In the genomic region with DNA sequence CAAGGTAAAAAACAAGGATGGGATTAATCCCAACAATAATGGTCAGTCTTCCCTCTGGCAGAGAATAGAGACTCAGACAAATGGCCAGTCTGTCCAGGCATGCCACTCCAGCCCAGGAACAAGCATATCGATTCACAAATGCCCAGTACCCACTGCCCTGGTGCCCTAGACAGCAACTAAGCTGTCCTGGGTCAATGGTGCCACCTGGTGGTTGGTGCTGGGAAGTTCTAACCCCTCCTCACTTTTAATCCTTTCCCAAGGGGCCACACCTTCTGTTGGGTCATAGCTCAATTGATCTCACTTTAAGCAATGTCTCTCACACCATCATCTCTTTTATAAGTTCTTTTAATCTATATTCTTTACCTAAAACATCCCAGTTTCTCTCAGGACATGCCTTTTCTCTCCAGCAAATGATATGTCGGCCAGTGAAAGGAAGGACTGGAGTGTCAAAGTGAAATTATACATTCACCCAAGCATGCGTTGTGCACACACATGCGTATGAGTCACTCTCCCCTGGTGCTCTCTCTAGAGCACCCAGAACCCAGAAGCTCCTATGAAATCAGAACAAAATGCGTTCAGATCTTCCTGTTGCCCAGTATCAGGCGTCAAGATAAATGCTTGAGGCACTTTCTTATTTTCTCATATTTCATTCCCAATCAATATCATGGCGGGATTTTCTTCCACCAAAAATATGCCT, we compare ENCODE assay signal across 7 mouse cellular contexts. TPM values are rescaled to one million over a fixed set of nuclear protein-coding genes. Genes with fewer than 3 reads are reported as not detected.
DNase-seq lines count a peak whose midpoint lies in the region; ATAC-seq lines count a peak whose summit lies in the region.

No protein-coding gene starts in this region.

- DNase-seq in kidney, adult 18-20 months, result peak; percentile 10
- peak; percentile 34 for DNase-seq in CD4-positive helper T cell, adult 2 months (ENCODE audit: low read depth, low spot score)
- peak; percentile 10 for DNase-seq in NIH3T3 (ENCODE audit: low read depth)
- DNase-seq in mesoderm, embryonic 11.5 days (ENCODE audit: low read depth, low spot score), result peak; percentile 48
- no peak for DNase-seq in frontal cortex, postnatal 10 days (ENCODE audit: low spot score in 2 of 2)
- no peak for DNase-seq in cerebellum, adult 9-11 months

- H3K4me2 ChIP-seq in kidney, embryonic 16.5 days (replicated peaks; ENCODE audit: low read depth, low read length), result no peak overlapping the region

- H3K9me3 ChIP-seq in kidney, embryonic 16.5 days (ENCODE audit: low read length), result peaks cover 5% of the 10 kb centered on the region; the same call in 1 of the 2 replicates

- H3K4me3 ChIP-seq in kidney, embryonic 16.5 days (ENCODE audit: low read length), result no peak overlapping the region

- H3K27me3 ChIP-seq in kidney, embryonic 16.5 days (ENCODE audit: insufficient read depth, low read length), result peaks cover 23% of the 10 kb centered on the region

- H3K36me3 ChIP-seq in kidney, embryonic 16.5 days (ENCODE audit: insufficient read depth, low read length), result no peaks in the 10 kb centered on the region

- 85% methylated on average over 7 of the region's 7 CpGs for WGBS in kidney, embryonic 16.5 days

- no peak for ATAC-seq in kidney, embryonic 16.5 days (ENCODE audit: low FRiP score, low TSS enrichment)

- H3K9ac ChIP-seq in kidney, embryonic 16.5 days (replicated peaks; ENCODE audit: low read length), result no peak overlapping the region

- H3K27ac ChIP-seq in kidney, embryonic 16.5 days (ENCODE audit: low read length), result no peak overlapping the region

- H3K4me1 ChIP-seq in kidney, embryonic 16.5 days (ENCODE audit: insufficient read depth, low read length), result no peaks in the 10 kb centered on the region

RNA-seq across cellular contexts. Expression of gene Pax5, which starts 40.7 kb away (rescaled TPM):
- polyA plus RNA-seq in kidney, embryonic 16.5 days (2015; fragmentation: Nextera tagmentation; extraction: Ambion mirVana), result not detected in 2 replicates

Comparison
In these comparisons a context has a peak if more than half of its experiments do, and no peak if none do; other contexts are left out.
1. DNase-seq: peak in kidney, adult 18-20 months (single experiment), CD4-positive helper T cell, adult 2 months (single experiment), NIH3T3 (single experiment) and mesoderm, embryonic 11.5 days (single experiment); none in frontal cortex, postnatal 10 days (0 of 2) and cerebellum, adult 9-11 months (single experiment).